Mouse (Mus musculus): ENCODE results near the gene Nhs.

- TF ChIP-seq GATA1 (IDR thresholded peaks at IDR 0.05; ENCODE audit: borderline replicate concordance, low read length) (no peak), FLI1 (IDR thresholded peaks at IDR 0.05; ENCODE audit: low read length) (no peak)
These were observed 249.6 kb downstream of the Nhs start for GRCm38 (mm10) chrX:161909963-161910362.

Measured in megakaryocyte, embryonic 14.5 days (primary cell).